Mouse (Mus musculus) intestine, embryonic 14.5 days (tissue): ENCODE results near the gene Ppm1h. TPM values are rescaled to one million over a fixed set of nuclear protein-coding genes. Genes with fewer than 3 reads are reported as not detected.

Experiments
- ATAC-seq: fragments of 200-750 bp; cut with Nextera tagmentation; replicated peaks from 2 replicates; pipeline ENCODE4 v1.8.0; 2017; ENCODE audit warnings: low read depth, moderate number of reproducible peaks, moderate TSS enrichment, moderate library complexity; ENCODE audit not compliant: low FRiP score, low TSS enrichment
- DNase-seq: peaks from one replicate; pipeline ENCODE4 v3.0.0-alpha.2; 2018; ENCODE audit warnings: low spot score
- H3K27ac ChIP-seq: fragments of 300-500 bp; sonication (generic); 2 replicates; pipeline ENCODE4 v1.5.1; 2014; ENCODE audit warnings: low read depth, mild to moderate bottlenecking, control low read depth
- H3K27me3 ChIP-seq: fragments of 300-500 bp; sonication (generic); replicated peaks from 2 replicates; pipeline ENCODE4 v1.6.1; 2014; ENCODE audit warnings: low read length, control low read depth; ENCODE audit not compliant: control insufficient read depth, insufficient read depth
- H3K36me3 ChIP-seq: fragments of 300-500 bp; sonication (generic); 2 replicates; pipeline ENCODE4 v1.6.1; 2014; ENCODE audit warnings: low read length, control low read depth; ENCODE audit not compliant: control insufficient read depth, insufficient read depth
- H3K4me1 ChIP-seq: fragments of 300-500 bp; sonication (generic); replicated peaks from 2 replicates; pipeline ENCODE4 v1.6.1; 2014; ENCODE audit warnings: low read length, control low read depth, mixed read lengths; ENCODE audit not compliant: control insufficient read depth, insufficient read depth
- H3K4me2 ChIP-seq: fragments of 300-500 bp; sonication (generic); 2 replicates; pipeline ENCODE4 v1.6.1; 2014; ENCODE audit warnings: low read length
- H3K4me3 ChIP-seq: fragments of 300-500 bp; sonication (generic); 2 replicates; pipeline ENCODE4 v1.5.1; 2014; ENCODE audit warnings: low read depth, low read length, control low read depth, mixed read lengths
- H3K9ac ChIP-seq: fragments of 300-500 bp; sonication (generic); 2 replicates; pipeline ENCODE4 v1.6.1; 2014; ENCODE audit warnings: mild to moderate bottlenecking, low read length
- H3K9me3 ChIP-seq: fragments of 300-500 bp; sonication (generic); 2 replicates; pipeline ENCODE4 v1.6.1; 2016; ENCODE audit warnings: low read length, control low read depth; ENCODE audit not compliant: control insufficient read depth
- WGBS: fragments of 180-500 bp; shearing (Covaris S2); extraction: QIAGEN DNeasy Blood & Tissue Kit; methylation state at CpG from one replicate; pipeline ENCODE4 v1.1.7; 2014; 5-methylcytosine and 5-hydroxymethylcytosine counted together
- microRNA counts: library from miRNA; unstranded; fragments of <30 nt; microRNA quantifications from one replicate; lab custom pipeline; 2016
- microRNA-seq: library from miRNA; unstranded; fragments of <30 nt; microRNA quantifications from one replicate; pipeline ENCODE4, GENCODE M21; 2016
- polyA plus RNA-seq: library from polyadenylated mRNA; unstranded; fragments of >200 nt; fragmentation: Nextera tagmentation; extraction: Ambion mirVana; gene quantifications from 2 replicates; pipeline ENCODE4 v1.2.1, GENCODE M21; 2014

Gene Ppm1h
- polyA plus RNA-seq, 1 experiment from 2014 or later, result 13.2 TPM

DNA sequence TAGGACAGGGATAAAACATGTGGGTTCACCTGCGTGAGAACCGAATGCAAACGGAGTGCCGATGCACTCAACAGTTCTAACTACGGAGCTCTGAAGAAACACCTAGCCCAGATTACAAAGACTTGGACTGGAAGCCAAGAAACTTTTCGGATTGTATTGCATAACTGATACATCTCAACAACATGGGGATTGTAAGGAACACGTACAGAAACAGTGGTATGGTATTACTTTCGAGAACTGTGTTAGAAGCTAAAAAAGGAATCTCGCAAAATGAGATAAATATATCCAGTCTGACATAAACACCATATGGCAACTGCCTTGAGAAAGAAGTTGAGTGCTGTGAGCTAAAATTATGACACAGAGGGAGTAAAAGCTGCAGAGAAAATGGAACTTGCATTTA is 311.4 kb downstream of the Ppm1h start:
- no peaks in the 10 kb centered on the region for H3K9me3 ChIP-seq
- ATAC-seq (no peak), DNase-seq (no peak)
- no peak overlapping the region for H3K27ac ChIP-seq
- H3K9ac ChIP-seq, result no peak overlapping the region
- no peak overlapping the region for H3K4me2 ChIP-seq
- H3K4me1 ChIP-seq, result peaks cover 15% of the 10 kb centered on the region; the same call in 1 of the 2 replicates
- no peaks in the 10 kb centered on the region for H3K27me3 ChIP-seq
- peaks cover 14% of the 10 kb centered on the region for H3K36me3 ChIP-seq
- H3K4me3 ChIP-seq, result no peak overlapping the region
- 84% methylated on average over 9 of the region's 9 CpGs for WGBS

DNA sequence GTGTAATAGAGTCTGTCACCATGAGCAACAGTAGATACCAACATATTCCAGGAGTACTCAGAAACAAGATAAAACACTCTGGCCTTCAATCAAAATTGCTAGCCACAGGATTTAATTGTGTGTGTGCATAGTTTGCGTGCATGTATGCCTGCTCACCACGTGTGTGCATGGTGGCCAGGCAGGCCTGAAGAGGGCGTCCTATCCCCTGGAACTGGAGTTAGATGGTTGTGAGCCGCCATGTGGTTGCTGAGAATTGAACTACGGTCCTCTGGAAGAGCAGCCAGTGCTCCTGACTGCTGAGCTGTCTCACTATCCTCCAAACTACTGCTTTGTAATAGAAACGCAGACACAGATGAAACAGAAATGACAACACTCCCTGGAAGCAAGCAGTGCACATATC is 312.0 kb downstream of the Ppm1h start:
- no peak overlapping the region for H3K4me2 ChIP-seq
- H3K36me3 ChIP-seq, result peaks cover 21% of the 10 kb centered on the region
- no peak overlapping the region for H3K4me3 ChIP-seq
- ATAC-seq, result no peak
- peaks cover 15% of the 10 kb centered on the region; the same call in 1 of the 2 replicates for H3K4me1 ChIP-seq
- no peak for DNase-seq
- H3K9ac ChIP-seq, result no peak overlapping the region
- H3K27me3 ChIP-seq, result no peaks in the 10 kb centered on the region
- no peak overlapping the region for H3K27ac ChIP-seq
- 95% methylated on average over 6 of the region's 6 CpGs for WGBS
- no peaks in the 10 kb centered on the region for H3K9me3 ChIP-seq

DNA sequence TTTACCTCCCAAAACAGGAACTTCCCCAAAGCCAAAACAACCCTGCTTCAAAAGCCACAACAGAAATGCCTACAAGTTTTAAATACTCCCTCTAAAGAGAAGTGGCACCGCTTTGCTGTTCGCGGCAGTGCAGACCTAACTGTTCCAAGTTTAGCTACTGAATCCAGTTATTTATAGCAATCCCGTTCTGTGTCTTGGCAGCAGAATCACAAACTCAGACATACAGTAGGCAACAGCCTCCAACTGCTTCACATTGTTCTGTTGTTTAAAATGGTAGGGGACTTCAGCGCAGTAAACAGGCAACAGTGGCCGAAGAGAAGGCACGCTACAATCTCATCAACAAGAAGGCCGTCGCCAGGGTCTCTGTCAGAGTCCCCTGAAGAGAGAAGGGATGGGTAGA is 312.5 kb downstream of the Ppm1h start:
- H3K9me3 ChIP-seq, result no peaks in the 10 kb centered on the region
- WGBS, result 84% methylated on average over 9 of the region's 9 CpGs
- H3K4me1 ChIP-seq, result peaks cover 15% of the 10 kb centered on the region; the same call in 1 of the 2 replicates
- H3K27me3 ChIP-seq, result no peaks in the 10 kb centered on the region
- no peak overlapping the region for H3K27ac ChIP-seq
- no peak overlapping the region for H3K9ac ChIP-seq
- H3K4me3 ChIP-seq, result no peak overlapping the region
- no peak for DNase-seq
- ATAC-seq, result no peak
- H3K4me2 ChIP-seq, result no peak overlapping the region
- H3K36me3 ChIP-seq, result peaks cover 26% of the 10 kb centered on the region

GRCm38 (mm10) chr10:122991648-122992047 is 313.1 kb downstream of the Ppm1h start:
- DNase-seq (no peak), ATAC-seq (no peak)
- no peaks in the 10 kb centered on the region for H3K27me3 ChIP-seq
- no peak overlapping the region for H3K4me2 ChIP-seq
- no peak overlapping the region for H3K27ac ChIP-seq
- no peak overlapping the region for H3K9ac ChIP-seq
- H3K9me3 ChIP-seq, result no peaks in the 10 kb centered on the region
- no peak overlapping the region for H3K4me3 ChIP-seq
- 92% methylated on average over 9 of the region's 9 CpGs for WGBS
- peaks cover 30% of the 10 kb centered on the region for H3K36me3 ChIP-seq
- H3K4me1 ChIP-seq, result peaks cover 15% of the 10 kb centered on the region; the same call in 1 of the 2 replicates

DNA sequence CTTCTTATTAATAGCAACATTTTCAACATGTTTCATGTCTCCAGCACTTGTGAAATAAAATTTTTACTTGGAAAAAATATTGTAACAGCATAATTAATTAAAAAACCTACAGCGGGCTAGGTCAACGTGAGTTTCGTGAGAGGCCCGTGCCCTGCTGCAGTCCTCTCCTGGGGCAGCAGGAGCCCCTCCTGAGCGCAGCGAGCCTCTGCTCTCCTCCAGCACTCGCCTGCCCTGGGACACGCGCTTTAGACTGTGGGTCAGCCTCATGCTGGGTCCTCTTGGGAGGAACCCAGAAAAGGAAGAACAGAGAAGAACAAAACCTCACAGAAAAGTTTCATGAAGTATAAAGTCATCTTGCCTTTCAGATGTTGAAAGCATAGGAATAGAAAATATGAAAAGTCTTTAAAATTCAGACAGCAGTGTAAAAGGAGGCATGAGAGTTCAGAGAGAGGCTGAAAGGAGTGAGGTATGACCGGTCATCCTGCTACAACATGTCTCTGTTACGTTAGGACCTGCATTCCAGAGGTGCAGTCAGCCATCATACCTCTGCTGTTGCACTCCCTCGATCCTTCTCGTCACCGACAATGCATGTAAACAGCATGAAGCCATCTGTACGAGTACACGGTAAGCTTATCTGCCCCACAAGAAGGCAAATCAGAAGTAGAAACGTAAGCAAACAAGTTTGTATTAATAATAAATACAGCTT is 316.0 kb downstream of the Ppm1h start:
- H3K9me3 ChIP-seq, result no peaks in the 10 kb centered on the region
- H3K4me1 ChIP-seq, result no peaks in the 10 kb centered on the region
- ATAC-seq (no peak), DNase-seq (peak; percentile 21)
- no peak overlapping the region for H3K27ac ChIP-seq
- H3K4me2 ChIP-seq, result no peak overlapping the region
- no peaks in the 10 kb centered on the region for H3K27me3 ChIP-seq
- H3K9ac ChIP-seq, result no peak overlapping the region
- H3K4me3 ChIP-seq, result no peak overlapping the region
- 81% methylated on average over 17 of the region's 17 CpGs for WGBS
- peaks cover 58% of the 10 kb centered on the region for H3K36me3 ChIP-seq

MicroRNAs encoded within 50 kb of the gene (microRNA counts, 519-probe panel; counts per million panel counts)
- microRNA mmu-let-7i (lab: Ali Mortazavi, UCI), result 6,037 counts per million, percentile 96 among the panel's probes with 10 or more counts

Small RNAs within 50 kb of the gene (microRNA-seq; reads per million reads assigned to microRNA genes)
- gene Mir6412 (not detected), gene Mir8104 (not detected), gene Mirlet7i (28,165 reads per million, percentile 98 among the genes with 10 or more reads in this experiment)

Other genes with a start within 250 kb of the Ppm1h start
- gene Avpr1a, start 230.3 kb upstream of the Ppm1h start, polyA plus RNA-seq, result 2.9 and 4.7 TPM in 2 replicates